Mouse (Mus musculus) megakaryocyte progenitor cell, adult 5-6 weeks (primary cell): ENCODE measurements around the gene Gm9837. TPM values are rescaled to one million over a fixed set of nuclear protein-coding genes. Genes with fewer than 3 reads are reported as not detected.
"Not testable (repeated sequence)": the region's sequence is repeated elsewhere in the genome, so short reads cannot be mapped to it uniquely, and the experiment has no call there.

Experiments used
- ATAC-seq: replicated peaks from 2 replicates; pipeline ENCODE4 v1.8.0; 2016; ENCODE audit warnings: mild to moderate bottlenecking, moderate TSS enrichment, inconsistent platforms; ENCODE audit not compliant: poor library complexity
- total RNA-seq, 2 experiments: library from RNA; stranded (forward) in 1 of 2; stranded (reverse) in 1 of 2; fragments of 157-497, 149-512 nt in 1 of 2; fragments of 200-1000 nt in 1 of 2; gene quantifications; 2 replicates each; pipeline versions ENCODE4 v1.2.3 to v1.2.4; 2015 to 2017

Gene Gm9837
- total RNA-seq, 2 experiments from 2014 or later: not detected

GRCm38 (mm10) chr11:53427993-53428715 lies 42.1 kb downstream of the Gm9837 start:
- ATAC-seq: no peak

- ATAC-seq: not testable (repeated sequence)
These were observed 43.4 kb downstream of the Gm9837 start for GRCm38 (mm10) chr11:53426914-53427313.

- no peak for ATAC-seq
These were observed 44.5 kb downstream of the Gm9837 start for GRCm38 (mm10) chr11:53425711-53426255.

GRCm38 (mm10) chr11:53425251-53425650 lies 45.0 kb downstream of the Gm9837 start:
- ATAC-seq: no peak

GRCm38 (mm10) chr11:53424826-53425225 lies 45.5 kb downstream of the Gm9837 start:
- ATAC-seq: no peak

GRCm38 (mm10) chr11:53423036-53423435 lies 47.2 kb downstream of the Gm9837 start, which contains the start of gene Leap2:
Leap2 (minus strand) TSS chr11:53423170.
- no peak for ATAC-seq

Other genes with a start within 250 kb of the Gm9837 start
- 148 and 151 TPM in 2 replicates for gene Hspa4, start 170.0 kb downstream of the Gm9837 start, total RNA-seq (2015)
- 371 and 490 TPM in 2 replicates for gene Hspa4, start 170.0 kb downstream of the Gm9837 start, total RNA-seq (2017)
- 25.6 and 30.9 TPM in 2 replicates for gene Zcchc10, start 145.8 kb downstream of the Gm9837 start, total RNA-seq (2015)
- gene Zcchc10, start 145.8 kb downstream of the Gm9837 start, total RNA-seq (2017): 4.7 and 4.8 TPM in 2 replicates
- 57.9 and 79.5 TPM in 2 replicates for gene Aff4, start 119.6 kb downstream of the Gm9837 start, total RNA-seq (2015)
- 42.2 and 49.6 TPM in 2 replicates for gene Aff4, start 119.6 kb downstream of the Gm9837 start, total RNA-seq (2017)
- not detected in 2 replicates for gene Leap2, start 47.3 kb downstream of the Gm9837 start, total RNA-seq (2015)
- not detected in 2 replicates for gene Leap2, start 47.3 kb downstream of the Gm9837 start, total RNA-seq (2017)
- gene Uqcrq, start 39.6 kb downstream of the Gm9837 start, total RNA-seq (2015): 194 and 224 TPM in 2 replicates
- 30.5 and 42.9 TPM in 2 replicates for gene Uqcrq, start 39.6 kb downstream of the Gm9837 start, total RNA-seq (2017)
- 0.25 and 0.34 TPM in 2 replicates for gene Gdf9, start 39.5 kb downstream of the Gm9837 start, total RNA-seq (2015)
- 2.7 TPM in 1 of 2 replicates, not detected in the other for gene Gdf9, start 39.5 kb downstream of the Gm9837 start, total RNA-seq (2017)
- gene Gm10447, start 13.4 kb downstream of the Gm9837 start, total RNA-seq (2015): not detected in 2 replicates
- not detected in 2 replicates for gene Gm10447, start 13.4 kb downstream of the Gm9837 start, total RNA-seq (2017)
- gene Shroom1, start 13.3 kb downstream of the Gm9837 start, total RNA-seq (2015): 0.02 TPM in 1 of 2 replicates, not detected in the other
- not detected in 2 replicates for gene Shroom1, start 13.3 kb downstream of the Gm9837 start, total RNA-seq (2017)
- gene Gm9945, start 9.7 kb upstream of the Gm9837 start, total RNA-seq (2015): not detected in 2 replicates
- not detected in 2 replicates for gene Gm9945, start 9.7 kb upstream of the Gm9837 start, total RNA-seq (2017)
- gene Sowaha, start 9.8 kb upstream of the Gm9837 start, total RNA-seq (2015): 0.73 and 0.79 TPM in 2 replicates
- 0.29 and 0.91 TPM in 2 replicates for gene Sowaha, start 9.8 kb upstream of the Gm9837 start, total RNA-seq (2017)
- gene Sept8, start 48.8 kb upstream of the Gm9837 start, total RNA-seq (2015): 15.5 and 27.3 TPM in 2 replicates
- gene Sept8, start 48.8 kb upstream of the Gm9837 start, total RNA-seq (2017): 11.0 and 24.6 TPM in 2 replicates
- 3.9 TPM in 2 replicates for gene Kif3a, start 96.9 kb upstream of the Gm9837 start, total RNA-seq (2015)
- gene Kif3a, start 96.9 kb upstream of the Gm9837 start, total RNA-seq (2017): 6.2 and 9.1 TPM in 2 replicates
- gene Il4, start 148.2 kb upstream of the Gm9837 start, total RNA-seq (2015): not detected in 2 replicates
- gene Il4, start 148.2 kb upstream of the Gm9837 start, total RNA-seq (2017): not detected in 2 replicates
- not detected in 2 replicates for gene Il13, start 164.2 kb upstream of the Gm9837 start, total RNA-seq (2015)
- gene Il13, start 164.2 kb upstream of the Gm9837 start, total RNA-seq (2017): not detected in 2 replicates
- 49.3 and 57.7 TPM in 2 replicates for gene Rad50, start 236.8 kb upstream of the Gm9837 start, total RNA-seq (2015)
- gene Rad50, start 236.8 kb upstream of the Gm9837 start, total RNA-seq (2017): 66.5 and 79.1 TPM in 2 replicates